Mouse (Mus musculus): Measurements from ENCODE around the gene Plk5. TPM values are rescaled to one million over a fixed set of nuclear protein-coding genes. Genes with fewer than 3 reads are reported as not detected.
A peak's percentile ranks its signal among the peaks of the same experiment; 100 is the strongest.

Gene Plk5
- total RNA-seq (2021), result under 1 TPM; 0.10 to 0.45 TPM
- long read RNA-seq, experiment 1, partial matches to known transcripts, result 1 of 1 reads
- long read RNA-seq, experiment 1, other reads (novel, unspliced or antisense), result 0 of 1 reads
- long read RNA-seq, experiment 2, result 0 reads

DNA sequence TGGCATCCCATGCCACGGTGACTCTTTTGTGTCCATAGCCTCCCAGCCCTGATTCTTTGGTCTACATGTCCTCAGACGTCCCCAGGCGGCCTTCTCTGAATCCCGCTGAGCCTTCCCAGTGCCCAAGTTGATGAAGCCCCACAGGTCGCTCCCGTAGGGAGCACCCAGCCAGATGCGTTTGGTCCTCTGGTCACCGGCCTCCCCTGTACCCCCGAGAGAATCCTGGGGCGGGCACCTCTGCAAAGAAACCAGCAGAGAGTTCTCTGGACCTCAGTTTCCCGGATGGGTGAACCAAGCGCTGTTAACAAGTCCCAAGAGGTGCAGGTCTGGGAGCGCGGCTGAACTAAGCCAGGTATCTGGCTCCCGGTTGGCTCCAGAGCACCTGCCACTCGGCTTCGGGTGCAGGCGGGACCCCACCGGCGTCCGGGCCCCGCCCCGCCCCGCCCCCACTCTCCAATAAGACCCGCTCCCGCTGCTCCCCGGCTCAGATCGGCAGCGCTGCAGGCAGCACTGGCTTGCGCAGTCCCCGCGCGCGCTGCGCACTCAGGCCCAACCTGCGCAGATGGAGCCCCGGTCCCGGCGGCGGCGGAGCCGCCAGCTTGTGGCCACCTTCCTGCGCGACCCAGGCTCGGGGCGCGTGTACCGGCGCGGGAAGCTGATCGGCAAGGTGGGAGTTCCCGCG is at the start of gene Plk5:
Gene Plk5, plus strand, starts transcription at position 459 of the 682 bp plus-strand sequence.
- Histone ChIP-seq H3K4me3 (peak within 1 kb of the TSS; percentile 44), H3K27ac (no peak within 1 kb of the TSS)
- no peak for DNase-seq
- TF ChIP-seq CTCF (IDR thresholded peaks at IDR 0.05), result no peak
- intact Hi-C loops (cut with DNase I), result no loop called here

DNA sequence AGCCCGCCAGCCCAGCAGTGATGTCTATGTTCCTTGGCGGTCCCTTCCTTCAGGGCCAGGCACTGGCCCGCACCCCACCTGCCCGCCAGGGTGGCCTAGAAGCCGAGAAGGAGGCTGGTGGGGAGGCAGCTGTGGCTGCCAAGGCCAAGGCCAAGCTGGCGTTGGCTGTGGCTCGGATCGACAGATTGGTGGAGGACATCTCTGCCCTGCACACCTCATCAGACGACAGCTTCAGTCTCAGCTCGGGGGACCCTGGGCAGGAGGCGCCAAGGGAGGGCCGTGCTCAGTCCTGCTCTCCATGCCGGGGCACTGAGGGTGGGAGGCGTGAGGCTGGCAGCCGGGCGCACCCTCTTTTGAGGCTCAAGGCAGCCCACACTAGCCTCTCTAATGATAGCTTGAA is 44.7 kb upstream of the Plk5 start:
- no peak overlapping the region for H3K4me3 ChIP-seq
- TF ChIP-seq CTCF (IDR thresholded peaks at IDR 0.05), result no peak
- no peak overlapping the region for H3K27ac ChIP-seq
- no peak for DNase-seq
- intact Hi-C loops (cut with DNase I), result no loop called here

DNA sequence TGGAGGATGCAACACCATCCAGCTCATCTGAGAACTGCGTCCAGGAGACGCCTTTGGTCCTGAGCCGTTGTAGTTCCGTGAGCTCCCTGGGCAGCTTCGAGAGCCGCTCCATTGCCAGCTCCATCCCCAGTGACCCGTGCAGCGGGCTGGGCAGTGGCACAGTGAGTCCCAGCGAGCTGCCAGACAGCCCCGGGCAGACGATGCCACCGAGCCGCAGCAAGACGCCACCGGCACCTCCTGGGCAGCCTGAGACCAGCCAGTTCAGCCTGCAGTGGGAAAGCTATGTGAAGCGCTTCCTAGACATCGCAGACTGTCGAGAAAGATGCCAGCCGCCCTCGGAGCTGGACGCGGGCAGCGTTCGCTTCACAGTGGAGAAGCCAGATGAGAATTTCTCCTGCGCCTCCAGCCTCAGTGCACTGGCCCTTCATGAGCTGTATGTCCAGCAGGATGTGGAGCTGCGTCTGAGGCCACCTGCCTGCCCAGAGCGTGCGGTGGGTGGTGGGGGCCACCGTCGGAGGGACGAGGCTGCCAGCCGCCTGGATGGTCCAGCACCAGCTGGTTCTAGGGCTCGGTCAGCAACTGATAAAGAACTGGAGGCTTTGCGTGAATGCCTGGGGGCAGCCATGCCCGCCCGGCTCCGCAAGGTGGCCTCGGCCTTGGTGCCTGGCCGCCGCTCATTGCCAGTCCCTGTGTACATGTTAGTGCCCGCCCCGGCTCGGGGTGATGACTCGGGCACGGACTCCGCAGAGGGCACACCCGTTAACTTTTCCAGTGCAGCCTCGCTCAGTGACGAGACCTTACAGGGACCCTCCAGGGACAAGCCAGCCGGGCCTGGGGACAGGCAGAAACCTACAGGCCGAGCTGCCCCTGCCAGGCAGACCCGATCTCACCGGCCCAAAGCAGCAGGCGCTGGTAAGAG is 43.4 kb upstream of the Plk5 start:
- no peak for DNase-seq
- Histone ChIP-seq H3K4me3 (no peak overlapping the region), H3K27ac (no peak overlapping the region; the same call in 1 of the 2 replicates)
- intact Hi-C loops (cut with DNase I), result no loop called here
- TF ChIP-seq CTCF (IDR thresholded peaks at IDR 0.05), result no peak

DNA sequence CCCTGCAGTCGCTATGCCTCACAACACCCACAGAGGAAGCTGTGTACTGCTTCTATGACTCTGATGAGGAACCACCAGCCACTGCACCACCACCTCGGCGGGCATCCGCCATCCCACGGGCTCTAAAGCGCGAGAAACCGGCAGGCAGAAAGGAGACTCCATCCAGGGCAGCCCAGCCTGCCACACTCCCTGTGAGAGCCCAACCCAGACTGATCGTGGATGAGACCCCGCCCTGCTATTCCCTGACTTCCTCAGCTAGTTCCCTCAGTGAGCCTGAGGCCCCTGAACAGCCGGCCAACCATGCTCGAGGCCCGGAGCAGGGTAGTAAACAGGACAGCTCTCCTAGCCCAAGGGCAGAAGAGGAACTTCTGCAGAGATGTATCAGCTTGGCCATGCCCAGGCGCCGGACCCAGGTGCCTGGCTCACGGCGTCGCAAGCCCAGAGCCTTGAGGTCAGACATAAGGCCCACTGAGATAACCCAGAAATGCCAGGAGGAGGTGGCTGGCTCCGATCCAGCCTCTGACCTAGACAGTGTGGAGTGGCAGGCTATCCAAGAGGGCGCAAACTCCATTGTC is 42.5 kb upstream of the Plk5 start:
- intact Hi-C loops (cut with DNase I), result no loop called here
- no peak for DNase-seq
- no peak for TF ChIP-seq CTCF (IDR thresholded peaks at IDR 0.05)
- Histone ChIP-seq H3K4me3 (no peak overlapping the region; the same call in 1 of the 2 replicates), H3K27ac (peak overlapping the region; percentile 16; the same call in 1 of the 2 replicates)

DNA sequence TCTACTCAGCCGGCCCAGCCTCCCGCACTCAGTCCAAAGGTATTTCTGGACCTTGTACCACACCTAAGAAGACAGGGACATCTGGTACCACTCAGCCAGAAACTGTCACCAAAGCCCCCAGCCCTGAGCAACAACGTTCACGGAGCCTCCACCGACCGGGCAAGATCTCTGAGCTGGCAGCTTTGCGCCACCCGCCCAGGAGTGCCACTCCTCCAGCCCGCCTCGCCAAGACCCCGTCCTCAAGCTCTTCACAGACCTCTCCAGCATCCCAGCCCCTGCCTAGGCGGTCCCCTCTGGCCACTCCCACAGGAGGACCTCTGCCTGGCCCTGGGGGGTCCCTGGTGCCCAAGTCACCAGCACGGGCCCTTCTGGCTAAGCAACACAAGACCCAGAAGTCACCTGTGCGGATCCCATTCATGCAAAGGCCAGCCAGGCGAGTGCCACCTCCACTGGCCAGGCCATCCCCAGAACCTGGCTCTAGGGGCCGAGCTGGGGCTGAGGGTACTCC is 41.7 kb upstream of the Plk5 start:
- intact Hi-C loops (cut with DNase I), result no loop called here
- TF ChIP-seq CTCF (IDR thresholded peaks at IDR 0.05), result no peak
- Histone ChIP-seq H3K4me3 (no peak overlapping the region), H3K27ac (no peak overlapping the region)
- DNase-seq, result no peak

DNA sequence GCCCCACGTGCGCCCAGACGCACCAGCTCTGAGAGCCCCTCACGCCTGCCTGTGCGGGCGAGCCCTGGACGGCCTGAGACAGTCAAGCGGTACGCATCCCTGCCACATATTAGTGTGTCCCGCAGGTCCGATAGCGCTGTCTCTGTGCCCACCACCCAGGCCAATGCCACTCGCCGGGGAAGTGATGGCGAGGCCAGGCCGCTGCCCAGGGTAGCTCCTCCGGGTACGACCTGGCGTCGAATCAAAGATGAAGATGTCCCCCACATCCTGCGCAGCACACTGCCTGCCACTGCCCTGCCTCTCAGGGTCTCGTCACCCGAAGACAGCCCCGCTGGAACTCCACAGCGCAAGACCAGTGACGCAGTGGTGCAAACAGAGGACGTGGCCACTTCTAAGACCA is 40.9 kb upstream of the Plk5 start:
- intact Hi-C loops (cut with DNase I), result no loop called here
- Histone ChIP-seq H3K27ac (no peak overlapping the region), H3K4me3 (no peak overlapping the region)
- TF ChIP-seq CTCF (IDR thresholded peaks at IDR 0.05), result no peak
- no peak for DNase-seq

DNA sequence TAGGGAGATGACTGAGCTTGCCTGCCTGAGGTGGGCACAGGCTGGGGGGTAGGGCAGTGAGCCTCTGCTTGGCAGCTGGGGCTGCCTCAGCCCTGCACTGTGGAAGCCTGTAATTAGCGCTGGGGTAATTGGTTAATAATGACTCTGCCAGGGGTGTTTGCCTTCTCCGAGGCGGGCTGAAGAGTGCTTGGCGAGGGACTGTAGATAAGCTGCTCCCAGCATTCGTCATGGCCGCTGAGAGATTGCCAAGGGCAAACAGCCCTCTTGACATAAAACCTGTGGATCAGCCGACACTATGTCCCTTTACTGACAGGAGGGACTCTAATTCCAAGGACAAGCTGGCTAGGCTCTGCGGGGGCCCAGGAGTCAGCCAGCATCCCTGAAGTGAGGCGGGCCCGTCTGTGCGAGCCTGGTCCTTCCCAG is 39.9 kb upstream of the Plk5 start:
- no peak overlapping the region for H3K27ac ChIP-seq
- intact Hi-C loops (cut with DNase I), result no loop called here

DNA sequence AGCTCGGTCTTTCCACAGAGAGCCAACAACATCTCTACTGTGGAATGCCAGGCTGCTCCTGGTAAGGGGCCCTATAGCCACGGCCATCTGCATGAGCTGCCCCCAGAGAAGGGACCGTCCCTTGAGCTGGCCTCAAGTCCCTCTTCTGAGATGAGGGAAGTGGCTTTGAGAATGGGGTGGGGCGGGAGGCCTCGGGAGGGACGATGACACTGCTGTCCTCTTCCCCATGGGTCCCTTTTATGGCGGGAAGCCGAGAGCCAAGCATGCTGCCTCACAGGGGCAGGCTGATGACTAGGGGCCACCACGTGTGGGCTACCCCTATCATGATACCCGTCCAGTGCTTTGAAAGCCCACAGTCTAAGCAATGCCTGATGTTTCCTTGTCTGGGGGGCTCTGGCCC is 39.2 kb upstream of the Plk5 start:
- no peak overlapping the region for H3K27ac ChIP-seq
- intact Hi-C loops (cut with DNase I), result no loop called here
- no peak for DNase-seq
- no peak for TF ChIP-seq CTCF (IDR thresholded peaks at IDR 0.05)
- H3K4me3 ChIP-seq, result no peak overlapping the region

More for the DNA sequence above, 39.9 kb upstream of the Plk5 start:
- DNase-seq, result no peak
- H3K4me3 ChIP-seq, result no peak overlapping the region
- TF ChIP-seq CTCF (IDR thresholded peaks at IDR 0.05), result no peak

DNA sequence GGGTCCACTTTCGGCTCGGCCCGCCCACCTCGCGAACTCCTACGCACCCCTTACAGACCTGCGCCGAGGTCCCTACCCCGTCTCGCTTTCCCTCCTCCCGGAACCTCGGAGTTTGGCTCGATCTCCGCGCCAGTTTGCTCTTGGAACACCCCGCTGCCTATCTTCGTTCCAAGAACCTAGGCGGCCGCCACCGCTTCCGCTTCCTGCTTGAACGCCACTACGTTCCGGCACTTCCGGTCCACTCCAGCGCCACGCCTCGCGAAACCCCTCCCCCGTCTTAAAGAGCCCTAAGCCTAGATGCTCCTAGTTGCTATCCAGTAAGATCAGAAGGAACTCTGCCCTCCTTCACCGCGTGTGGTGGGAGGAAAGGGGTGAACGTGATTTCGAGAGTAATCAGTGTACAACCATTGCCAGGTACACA is 35.9 kb upstream of the Plk5 start, which contains the start of gene 2310011J03Rik:
Gene 2310011J03Rik, minus strand, starts transcription at position 198 of the 421 bp plus-strand sequence.
- Histone ChIP-seq H3K27ac (peak within 1 kb of the TSS; percentile 89), H3K4me3 (peak within 1 kb of the TSS; percentile 97)
- no peak for TF ChIP-seq CTCF (IDR thresholded peaks at IDR 0.05)
- peak; percentile 95 for DNase-seq
- intact Hi-C loops (cut with DNase I), result loop anchor here (1.0 kb wide), 1 partner anchor 28 kb away; the partner anchor contains the start of gene Rps15

DNA sequence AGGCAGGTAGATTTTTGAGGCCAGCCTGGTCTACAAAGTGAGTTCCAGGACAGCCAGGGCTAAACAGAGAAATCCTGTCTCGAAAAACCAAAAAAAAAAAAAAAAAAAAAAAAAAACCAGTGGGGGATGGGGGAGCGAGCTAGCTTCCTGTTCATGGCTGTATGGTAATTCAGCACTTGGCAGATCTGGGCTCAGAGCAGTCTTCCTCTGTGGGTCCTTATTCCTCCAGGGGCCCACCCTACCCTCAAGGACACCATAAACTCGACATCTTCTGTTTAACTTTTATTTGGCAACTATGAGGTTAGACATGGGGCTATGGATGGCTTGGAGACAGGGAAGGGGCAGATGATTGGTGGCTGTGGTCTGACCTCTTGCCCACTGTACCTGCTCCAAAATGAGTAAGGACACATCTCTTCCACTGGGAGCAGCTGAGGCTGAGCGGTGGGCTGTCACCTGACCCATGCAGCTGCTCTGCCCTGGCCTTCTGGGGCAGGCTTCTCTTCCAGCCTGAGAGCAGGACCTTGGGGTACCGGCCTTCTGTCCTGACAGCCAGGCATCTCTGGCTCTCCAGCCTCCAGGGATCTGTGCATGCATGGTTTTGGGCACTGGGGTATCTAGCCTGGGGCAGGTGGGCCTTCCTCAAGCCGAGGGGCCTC is 35.1 kb upstream of the Plk5 start:
- H3K4me3 ChIP-seq, result peak overlapping the region; percentile 97; the same call in 1 of the 2 replicates
- intact Hi-C loops (cut with DNase I), result no loop called here
- TF ChIP-seq CTCF (IDR thresholded peaks at IDR 0.05), result no peak
- DNase-seq, result no peak
- H3K27ac ChIP-seq, result peak overlapping the region; percentile 89

DNA sequence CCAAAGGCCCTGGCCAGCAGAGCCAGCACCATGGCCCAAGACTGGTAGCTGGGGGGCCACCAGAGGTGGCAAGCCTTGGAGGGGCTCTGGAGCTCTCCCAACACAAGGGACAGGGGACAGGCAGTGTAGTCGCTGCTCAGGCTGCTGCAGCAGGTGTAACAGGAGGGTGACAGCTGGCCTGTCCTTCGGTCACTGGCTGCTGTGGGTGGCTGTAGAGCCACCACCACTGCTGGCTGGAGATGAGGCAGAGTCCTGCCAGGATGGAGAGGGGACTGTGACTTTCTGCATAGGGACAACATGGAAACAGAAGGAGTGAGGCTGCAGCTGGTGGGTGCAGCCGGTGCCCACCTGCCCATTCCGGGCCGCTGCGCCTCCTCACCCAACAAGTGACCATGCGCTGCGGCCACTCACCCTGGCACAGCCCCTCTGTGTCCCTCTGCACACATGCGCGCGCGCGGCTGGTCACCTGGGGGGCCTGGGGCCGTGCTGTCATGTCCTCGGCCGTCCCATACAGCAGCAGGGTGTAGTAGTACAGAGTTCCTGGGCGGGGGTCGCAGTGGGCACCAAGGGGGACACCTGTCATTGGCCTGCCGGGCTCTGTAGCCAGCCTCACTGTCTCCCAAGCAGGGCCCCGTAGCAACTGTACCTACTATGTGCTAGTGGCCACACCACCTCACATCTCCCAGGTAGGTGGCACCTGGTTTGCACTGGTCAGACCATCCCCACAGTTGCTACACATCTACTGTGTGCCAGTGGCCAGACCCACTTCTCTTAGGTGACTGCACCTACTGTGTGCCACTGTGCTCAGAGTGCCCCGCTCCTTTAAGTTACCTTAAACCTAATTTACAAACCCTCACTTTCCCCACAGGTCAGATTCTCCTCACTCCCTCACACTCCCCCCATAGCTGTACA is 34.3 kb upstream of the Plk5 start:
- intact Hi-C loops (cut with DNase I), result no loop called here
- peak overlapping the region; percentile 89; the same call in 1 of the 2 replicates for H3K27ac ChIP-seq

More for the DNA sequence above, 34.3 kb upstream of the Plk5 start:
- H3K4me3 ChIP-seq, result no peak overlapping the region
- DNase-seq, result no peak
- no peak for TF ChIP-seq CTCF (IDR thresholded peaks at IDR 0.05)
